Comparison of ENCODE assay signal across 31 mouse cellular contexts in the genomic region with DNA sequence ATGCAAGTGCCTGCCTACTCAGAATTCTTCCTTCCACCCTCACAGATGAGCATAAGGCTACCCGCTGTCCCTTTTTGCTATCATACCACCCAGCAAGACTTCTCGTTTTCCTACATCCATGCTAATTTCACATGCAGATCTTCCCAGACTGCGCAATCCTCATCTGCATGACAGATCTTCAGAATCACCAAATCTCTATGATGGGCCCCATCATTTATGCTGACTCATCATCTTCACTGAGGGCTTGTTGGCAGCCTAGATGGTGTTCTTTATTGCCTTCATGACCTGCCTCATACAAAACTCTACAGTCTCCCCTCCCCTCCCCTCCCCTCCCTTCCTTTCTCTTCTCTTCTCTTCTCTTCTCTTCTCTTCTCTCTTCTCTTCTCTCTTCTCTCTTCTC.
"Had no signal": no experiment of that assay in that cellular context is flagged by ENCODE, and none has a peak within 500 bp of the region (broad histone marks: within the 10 kb centered on the region; RNA-seq: fewer than 3 reads in every experiment).

No protein-coding gene starts in this region.

- H3K9me3 ChIP-seq: limb, embryonic 10.5 days; limb, embryonic 12.5 days; limb, embryonic 13.5 days; limb, embryonic 15.5 days; liver, embryonic 12.5 days; liver, embryonic 13.5 days; liver, embryonic 15.5 days; midbrain, embryonic 12.5 days; midbrain, embryonic 13.5 days; midbrain, embryonic 15.5 days had no signal

- H3K27me3 ChIP-seq: limb, embryonic 13.5 days; limb, embryonic 15.5 days; liver, embryonic 12.5 days; liver, embryonic 13.5 days; lung, embryonic 15.5 days; midbrain, embryonic 12.5 days; midbrain, embryonic 13.5 days; midbrain, embryonic 15.5 days had no signal

- H3K27ac ChIP-seq: limb, embryonic 10.5 days; limb, embryonic 12.5 days; limb, embryonic 13.5 days; limb, embryonic 15.5 days; liver, embryonic 12.5 days; liver, embryonic 13.5 days; liver, embryonic 14.5 days; liver, embryonic 15.5 days; lung, embryonic 15.5 days; macrophage; midbrain, embryonic 10.5 days; midbrain, embryonic 12.5 days; midbrain, embryonic 13.5 days; midbrain, embryonic 15.5 days had no signal

- H3K4me1 ChIP-seq: limb, embryonic 10.5 days; limb, embryonic 12.5 days; limb, embryonic 13.5 days; limb, embryonic 15.5 days; liver, embryonic 12.5 days; liver, embryonic 13.5 days; liver, embryonic 15.5 days; lung, embryonic 15.5 days; megakaryocyte, embryonic 14.5 days; midbrain, embryonic 12.5 days; midbrain, embryonic 13.5 days; midbrain, embryonic 15.5 days had no signal

- H3K4me3 ChIP-seq: limb, embryonic 10.5 days; limb, embryonic 12.5 days; limb, embryonic 13.5 days; limb, embryonic 15.5 days; liver, embryonic 12.5 days; liver, embryonic 13.5 days; liver, embryonic 15.5 days; lung, embryonic 15.5 days; megakaryocyte, embryonic 14.5 days; midbrain, embryonic 10.5 days; midbrain, embryonic 12.5 days; midbrain, embryonic 13.5 days; midbrain, embryonic 15.5 days; myocyte had no signal

- H3K36me3 ChIP-seq: limb, embryonic 10.5 days; limb, embryonic 12.5 days; limb, embryonic 13.5 days; limb, embryonic 15.5 days; liver, embryonic 12.5 days; liver, embryonic 13.5 days; liver, embryonic 15.5 days; lung, embryonic 15.5 days; midbrain, embryonic 10.5 days; midbrain, embryonic 12.5 days; midbrain, embryonic 13.5 days; midbrain, embryonic 15.5 days had no signal

- H3K9ac ChIP-seq: limb, embryonic 12.5 days; limb, embryonic 13.5 days; limb, embryonic 15.5 days; liver, embryonic 12.5 days; liver, embryonic 13.5 days; liver, embryonic 14.5 days; liver, embryonic 15.5 days; liver, postnatal 0 days; lung, embryonic 14.5 days; lung, embryonic 15.5 days; midbrain, embryonic 12.5 days; midbrain, embryonic 13.5 days; midbrain, embryonic 15.5 days had no signal

- DNase-seq: left cerebral cortex, postnatal 4 days; liver; liver, embryonic 13.5 days; liver, postnatal 0 days; lung, adult 18-20 months; lung, adult 2 months; lung, embryonic 14.5 days; lung, postnatal 10 days; lung, postnatal 14 days; lung, postnatal 36 days; lung, postnatal 4 days; midbrain, embryonic 14.5 days had no signal

- ATAC-seq: liver, embryonic 12.5 days; liver, postnatal 0 days; lung, postnatal 0 days; midbrain, embryonic 13.5 days; midbrain, embryonic 15.5 days; midbrain, embryonic 16.5 days had no signal

- H3K4me2 ChIP-seq: limb, embryonic 12.5 days; limb, embryonic 13.5 days; limb, embryonic 15.5 days; liver, embryonic 11.5 days; liver, embryonic 12.5 days; liver, embryonic 13.5 days; liver, embryonic 15.5 days; lung, embryonic 14.5 days; lung, embryonic 15.5 days; midbrain, embryonic 11.5 days; midbrain, embryonic 12.5 days; midbrain, embryonic 13.5 days; midbrain, embryonic 15.5 days had no signal
